Mouse (Mus musculus): Measurements from ENCODE around the gene Tinagl1. TPM values are rescaled to one million over a fixed set of nuclear protein-coding genes. Genes with fewer than 3 reads are reported as not detected.

The Tinagl1 gene
- polyA plus RNA-seq, 1 experiment, result 1.2 TPM

GRCm38 (mm10) chr4:130198694-130199670 is 24.1 kb upstream of the Tinagl1 start:
- H3K9me3 ChIP-seq, result peaks cover 24% of the 10 kb centered on the region
- H3K4me3 ChIP-seq (replicated peaks), result peak overlapping the region; percentile 89
- peaks cover 28% of the 10 kb centered on the region for H3K4me1 ChIP-seq
- no peaks in the 10 kb centered on the region for H3K36me3 ChIP-seq (replicated peaks; ENCODE audit: low read length)
- TF ChIP-seq GATA1 (IDR thresholded peaks at IDR 0.05; ENCODE audit: borderline replicate concordance, low read length) (no peak), FLI1 (IDR thresholded peaks at IDR 0.05; ENCODE audit: low read length) (no peak)
- peaks cover 53% of the 10 kb centered on the region for H3K27me3 ChIP-seq (replicated peaks)

DNA sequence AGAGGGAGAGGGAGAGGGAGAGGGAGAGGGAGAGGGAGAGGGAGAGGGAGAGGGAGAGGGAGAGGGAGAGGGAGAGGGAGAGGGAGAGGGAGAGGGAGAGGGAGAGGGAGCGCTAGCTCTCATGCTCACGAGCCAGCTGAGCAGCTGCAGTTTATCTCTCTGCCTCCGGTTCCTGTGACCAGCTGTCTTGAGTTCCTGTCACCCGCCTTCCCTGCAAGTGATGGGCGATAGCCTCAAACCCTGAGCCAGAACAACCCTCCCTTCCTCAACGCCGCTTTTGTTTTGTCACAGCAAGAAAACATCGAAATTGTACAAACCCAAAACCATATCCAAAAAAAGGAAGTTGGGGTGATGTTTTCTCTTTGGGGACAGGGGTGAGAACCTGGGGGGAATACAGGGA is 21.6 kb upstream of the Tinagl1 start:
- peak overlapping the region; percentile 46 for H3K4me3 ChIP-seq (replicated peaks)
- H3K9me3 ChIP-seq, result peaks cover 9% of the 10 kb centered on the region
- TF ChIP-seq FLI1 (IDR thresholded peaks at IDR 0.05; ENCODE audit: low read length) (no peak), GATA1 (IDR thresholded peaks at IDR 0.05; ENCODE audit: borderline replicate concordance, low read length) (no peak)
- peaks cover 67% of the 10 kb centered on the region for H3K27me3 ChIP-seq (replicated peaks)
- H3K4me1 ChIP-seq, result peaks cover 28% of the 10 kb centered on the region
- H3K36me3 ChIP-seq (replicated peaks; ENCODE audit: low read length), result no peaks in the 10 kb centered on the region

- TF ChIP-seq GATA1 (IDR thresholded peaks at IDR 0.05; ENCODE audit: borderline replicate concordance, low read length) (no peak), FLI1 (IDR thresholded peaks at IDR 0.05; ENCODE audit: low read length) (no peak)
- H3K27me3 ChIP-seq (replicated peaks), result peaks cover 69% of the 10 kb centered on the region
- peaks cover 28% of the 10 kb centered on the region for H3K4me1 ChIP-seq
- H3K9me3 ChIP-seq, result peaks cover 9% of the 10 kb centered on the region
- H3K36me3 ChIP-seq (replicated peaks; ENCODE audit: low read length), result no peaks in the 10 kb centered on the region
- H3K4me3 ChIP-seq (replicated peaks), result no peak overlapping the region
Observed at GRCm38 (mm10) chr4:130195924-130196323, 21.0 kb upstream of the Tinagl1 start.

- H3K4me1 ChIP-seq, result peaks cover 22% of the 10 kb centered on the region
- H3K36me3 ChIP-seq (replicated peaks; ENCODE audit: low read length), result no peaks in the 10 kb centered on the region
- no peak overlapping the region for H3K4me3 ChIP-seq (replicated peaks)
- H3K9me3 ChIP-seq, result peaks cover 9% of the 10 kb centered on the region
- peaks cover 57% of the 10 kb centered on the region for H3K27me3 ChIP-seq (replicated peaks)
- TF ChIP-seq GATA1 (IDR thresholded peaks at IDR 0.05; ENCODE audit: borderline replicate concordance, low read length) (no peak), FLI1 (IDR thresholded peaks at IDR 0.05; ENCODE audit: low read length) (no peak)
Observed at GRCm38 (mm10) chr4:130192266-130192665, 17.3 kb upstream of the Tinagl1 start.

DNA sequence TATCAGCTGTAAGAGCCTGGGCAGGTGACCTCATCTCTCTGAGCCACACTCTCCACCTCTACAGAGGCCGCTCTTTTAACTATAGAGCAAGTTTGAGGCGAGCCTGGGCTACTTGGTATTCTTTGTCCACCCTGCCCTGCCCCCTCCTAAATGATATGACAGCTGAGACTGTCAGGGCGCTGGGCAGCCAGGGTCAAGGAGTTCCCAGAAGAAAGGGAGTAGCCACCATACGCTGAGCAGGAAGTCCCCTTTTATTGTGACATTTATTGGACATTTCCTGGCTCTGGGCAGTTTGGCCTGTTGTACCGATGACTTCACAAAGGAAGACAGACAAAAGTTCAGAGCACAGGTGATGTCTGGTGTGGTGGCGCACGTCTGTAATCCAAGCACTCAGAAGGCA is 14.7 kb upstream of the Tinagl1 start:
- Histone ChIP-seq H3K4me1 (peaks cover 15% of the 10 kb centered on the region), H3K9me3 (no peaks in the 10 kb centered on the region), H3K27me3 (replicated peaks) (peaks cover 65% of the 10 kb centered on the region), H3K4me3 (replicated peaks) (no peak overlapping the region), H3K36me3 (replicated peaks; ENCODE audit: low read length) (no peaks in the 10 kb centered on the region)
- TF ChIP-seq FLI1 (IDR thresholded peaks at IDR 0.05; ENCODE audit: low read length), result no peak
- no peak for TF ChIP-seq GATA1 (IDR thresholded peaks at IDR 0.05; ENCODE audit: borderline replicate concordance, low read length)

DNA sequence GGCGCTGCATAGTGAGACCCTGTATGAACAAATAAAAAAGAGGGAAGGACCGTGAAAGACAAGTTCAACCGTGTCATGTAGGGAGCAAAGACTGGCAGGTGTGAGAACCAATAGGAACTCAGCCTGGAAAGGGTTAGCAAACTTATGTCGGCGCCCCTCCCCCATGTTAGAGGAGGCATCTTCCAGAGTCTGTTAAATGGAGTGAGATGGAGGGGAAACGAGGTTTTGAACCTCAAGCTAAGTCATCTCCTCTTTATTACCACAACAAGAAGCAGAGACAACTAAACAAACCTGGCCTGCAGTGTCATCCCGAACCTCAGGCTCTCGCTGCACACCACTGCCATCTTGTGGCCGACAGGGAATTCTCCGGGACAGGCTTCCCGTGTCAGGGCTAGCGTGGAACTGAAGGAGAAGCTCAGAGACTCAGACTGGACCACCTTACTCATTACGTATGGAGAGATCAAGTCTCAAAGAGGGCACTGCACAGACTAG is 13.9 kb upstream of the Tinagl1 start:
- no peaks in the 10 kb centered on the region for H3K36me3 ChIP-seq (replicated peaks; ENCODE audit: low read length)
- peaks cover 66% of the 10 kb centered on the region for H3K27me3 ChIP-seq (replicated peaks)
- TF ChIP-seq FLI1 (IDR thresholded peaks at IDR 0.05; ENCODE audit: low read length) (no peak), GATA1 (IDR thresholded peaks at IDR 0.05; ENCODE audit: borderline replicate concordance, low read length) (no peak)
- H3K4me3 ChIP-seq (replicated peaks), result peak overlapping the region; percentile 78
- H3K4me1 ChIP-seq, result peaks cover 15% of the 10 kb centered on the region
- H3K9me3 ChIP-seq, result no peaks in the 10 kb centered on the region

DNA sequence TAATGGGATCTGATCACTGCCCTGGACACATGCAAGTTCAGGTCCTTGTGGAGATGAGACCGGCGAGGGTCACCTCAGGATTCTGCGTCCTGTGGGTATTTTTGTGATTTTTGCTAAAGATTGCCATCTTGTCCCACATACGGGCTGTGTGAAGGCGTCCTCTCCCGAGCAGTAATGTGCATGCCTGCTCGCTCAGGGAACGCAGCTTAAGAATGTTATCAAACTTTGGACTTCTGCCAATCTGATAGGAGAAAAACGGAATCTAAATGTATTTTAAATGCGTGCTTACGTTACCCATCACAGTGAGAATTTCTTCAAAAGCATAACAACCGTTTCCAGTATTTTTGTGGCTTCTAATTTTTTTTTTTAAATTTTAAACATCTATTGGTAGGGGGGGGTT is 12.0 kb upstream of the Tinagl1 start:
- no peaks in the 10 kb centered on the region for H3K9me3 ChIP-seq
- no peak overlapping the region for H3K4me3 ChIP-seq (replicated peaks)
- TF ChIP-seq GATA1 (IDR thresholded peaks at IDR 0.05; ENCODE audit: borderline replicate concordance, low read length) (no peak), FLI1 (IDR thresholded peaks at IDR 0.05; ENCODE audit: low read length) (no peak)
- H3K4me1 ChIP-seq, result peaks cover 16% of the 10 kb centered on the region
- no peaks in the 10 kb centered on the region for H3K36me3 ChIP-seq (replicated peaks; ENCODE audit: low read length)
- H3K27me3 ChIP-seq (replicated peaks), result peaks cover 74% of the 10 kb centered on the region

DNA sequence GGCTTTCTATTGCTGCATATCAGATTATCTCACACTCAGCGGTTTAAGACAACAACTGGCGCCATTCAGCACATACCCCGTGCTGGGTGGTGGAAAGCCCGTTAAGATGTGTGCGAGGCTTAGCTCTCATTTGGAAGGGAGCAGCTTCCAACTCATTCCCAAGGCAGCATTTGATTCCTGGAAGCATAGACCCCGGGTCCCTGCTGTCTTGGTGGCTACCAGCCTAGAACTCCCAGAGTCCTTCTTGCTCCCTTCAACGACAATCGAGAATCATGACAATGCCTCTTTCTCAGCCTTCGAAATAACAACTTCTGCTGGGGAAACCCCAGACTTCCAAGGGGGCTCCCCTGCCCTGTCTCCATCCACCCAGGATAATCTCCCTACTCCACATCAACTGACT is 11.5 kb upstream of the Tinagl1 start:
- no peaks in the 10 kb centered on the region for H3K9me3 ChIP-seq
- peaks cover 75% of the 10 kb centered on the region for H3K27me3 ChIP-seq (replicated peaks)
- H3K4me3 ChIP-seq (replicated peaks), result no peak overlapping the region
- no peaks in the 10 kb centered on the region for H3K36me3 ChIP-seq (replicated peaks; ENCODE audit: low read length)
- peaks cover 18% of the 10 kb centered on the region for H3K4me1 ChIP-seq
- no peak for TF ChIP-seq FLI1 (IDR thresholded peaks at IDR 0.05; ENCODE audit: low read length)
- TF ChIP-seq GATA1 (IDR thresholded peaks at IDR 0.05; ENCODE audit: borderline replicate concordance, low read length), result no peak

DNA sequence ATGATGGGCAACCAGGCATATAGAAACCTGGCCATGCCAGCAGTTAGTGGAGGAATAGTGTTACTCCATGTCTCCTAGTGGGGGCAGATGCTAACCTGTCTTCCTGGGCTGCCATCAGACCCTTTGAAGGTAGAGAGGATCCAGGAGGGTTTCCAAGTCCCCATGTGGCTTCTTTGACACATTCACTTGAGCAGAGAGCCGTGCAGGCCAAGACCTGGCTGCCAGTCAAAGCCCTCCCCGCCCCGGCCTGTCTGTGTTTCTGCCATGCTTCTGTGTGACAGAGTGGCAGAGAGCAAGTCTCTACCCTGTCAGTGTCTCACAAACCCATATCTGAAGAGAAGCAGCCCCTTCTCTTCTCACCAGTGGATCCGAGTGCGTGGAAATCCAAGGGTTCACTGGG is 9.0 kb upstream of the Tinagl1 start:
- Histone ChIP-seq H3K36me3 (replicated peaks; ENCODE audit: low read length) (no peaks in the 10 kb centered on the region), H3K4me1 (peaks cover 11% of the 10 kb centered on the region), H3K9me3 (no peaks in the 10 kb centered on the region), H3K27me3 (replicated peaks) (peaks cover 78% of the 10 kb centered on the region), H3K4me3 (replicated peaks) (no peak overlapping the region)
- TF ChIP-seq GATA1 (IDR thresholded peaks at IDR 0.05; ENCODE audit: borderline replicate concordance, low read length) (no peak), FLI1 (IDR thresholded peaks at IDR 0.05; ENCODE audit: low read length) (no peak)

- no peak for TF ChIP-seq GATA1 (IDR thresholded peaks at IDR 0.05; ENCODE audit: borderline replicate concordance, low read length)
- no peak for TF ChIP-seq FLI1 (IDR thresholded peaks at IDR 0.05; ENCODE audit: low read length)
- H3K4me3 ChIP-seq (replicated peaks), result no peak overlapping the region
- no peaks in the 10 kb centered on the region for H3K36me3 ChIP-seq (replicated peaks; ENCODE audit: low read length)
- no peaks in the 10 kb centered on the region for H3K9me3 ChIP-seq
- peaks cover 84% of the 10 kb centered on the region for H3K27me3 ChIP-seq (replicated peaks)
- H3K4me1 ChIP-seq, result peaks cover 4% of the 10 kb centered on the region; the same call in 1 of the 2 replicates
Observed at GRCm38 (mm10) chr4:130183023-130183422, 8.1 kb upstream of the Tinagl1 start.

All from megakaryocyte, embryonic 14.5 days (primary cell).